Mouse (Mus musculus): ENCODE measurements around the gene Dnase1l2.

GRCm38 (mm10) chr17:24454218-24454755, 11.4 kb upstream of the Dnase1l2 start:
- no peak for TF ChIP-seq EP300 (IDR thresholded peaks at IDR 0.05)
- no peak for TF ChIP-seq CTCF (IDR thresholded peaks at IDR 0.05)
